Mouse (Mus musculus) 3T3-L1 (cell line): ENCODE results near the gene Srcin1.
A peak's percentile ranks its signal among the peaks of the same experiment; 100 is the strongest.

Experiments used
- DNase-seq: peaks from one replicate; pipeline ENCODE4 v3.0.0-alpha.2; 2015; ENCODE audit warnings: low read depth, low spot score

The Srcin1 gene

DNA sequence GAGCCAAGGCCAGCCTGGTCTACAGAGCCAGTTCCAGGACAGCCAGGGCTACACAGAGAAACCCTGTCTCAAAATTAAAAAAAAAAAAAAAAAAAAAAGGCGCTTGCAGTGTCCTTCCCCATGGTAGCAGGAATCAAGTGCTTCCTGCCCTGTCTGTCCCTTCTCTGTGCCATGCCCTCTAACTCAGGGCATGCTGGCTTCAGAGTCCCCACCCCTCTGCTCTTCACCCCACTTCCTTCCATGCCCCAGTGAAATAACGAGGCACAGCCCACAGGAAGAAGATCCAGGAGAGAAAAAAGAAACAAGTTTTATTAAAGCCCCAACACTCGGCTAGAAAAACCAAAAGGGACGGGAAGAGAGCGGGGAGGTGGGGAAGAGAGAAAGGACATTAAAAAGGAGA, 66.9 kb downstream of the Srcin1 start:
- no peak for DNase-seq

DNA sequence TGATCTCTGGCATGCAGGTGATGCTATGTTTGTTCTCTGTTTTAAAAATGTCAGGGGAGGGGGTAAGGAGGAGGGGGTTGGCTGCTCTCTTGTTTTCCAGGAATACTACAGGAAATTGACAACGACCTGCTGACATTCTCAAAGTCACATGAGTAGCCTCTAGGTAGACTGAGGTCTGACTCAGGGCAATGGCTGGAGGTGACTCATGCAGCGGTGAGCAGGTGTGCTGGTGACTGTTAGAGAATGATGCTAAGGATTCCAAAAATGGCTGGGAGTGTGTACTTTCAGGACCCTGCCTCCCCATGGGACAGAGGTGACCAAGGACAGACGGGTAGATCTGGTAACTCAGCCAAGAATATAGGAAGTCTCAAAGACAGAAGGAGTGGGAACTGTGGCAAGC, 67.8 kb downstream of the Srcin1 start:
- DNase-seq, result no peak

DNA sequence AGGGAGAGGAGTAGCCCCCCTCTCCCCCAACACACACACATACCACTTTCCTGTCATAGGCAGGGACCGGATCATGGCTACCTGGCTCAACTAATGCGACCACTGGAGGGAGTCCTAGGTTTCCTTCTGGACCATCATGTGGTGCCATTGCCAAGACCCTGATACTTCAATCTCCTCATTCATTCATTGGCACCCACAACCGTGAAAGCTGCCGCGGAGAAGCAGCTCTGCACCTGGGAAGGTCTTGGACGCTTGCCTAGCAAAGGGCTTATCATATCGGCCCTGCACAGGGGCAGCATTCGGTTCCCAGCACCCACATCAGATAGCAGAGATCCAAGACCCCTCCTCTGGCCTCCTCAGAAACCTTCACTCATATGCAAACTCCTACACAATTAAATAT, 69.7 kb downstream of the Srcin1 start:
- DNase-seq, result no peak

DNA sequence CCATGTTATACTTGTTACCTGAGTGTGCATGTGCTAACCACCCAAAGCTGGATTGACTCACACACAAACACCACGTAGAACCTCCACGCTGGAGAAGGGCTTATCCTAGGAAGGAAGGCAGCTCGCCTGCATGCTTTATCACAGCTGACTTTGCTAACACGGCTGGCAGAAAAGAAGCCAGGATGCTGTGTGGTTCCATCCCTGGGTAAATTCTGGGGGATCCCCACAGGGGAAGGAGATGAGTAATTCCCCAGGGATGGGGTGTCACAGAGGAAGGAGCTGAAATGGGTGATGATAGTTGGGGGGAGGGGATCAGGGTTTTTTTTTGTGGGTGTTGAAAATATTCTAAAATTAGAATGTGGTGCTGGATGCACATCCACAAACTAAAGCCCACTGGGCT, 70.2 kb downstream of the Srcin1 start:
- no peak for DNase-seq

DNA sequence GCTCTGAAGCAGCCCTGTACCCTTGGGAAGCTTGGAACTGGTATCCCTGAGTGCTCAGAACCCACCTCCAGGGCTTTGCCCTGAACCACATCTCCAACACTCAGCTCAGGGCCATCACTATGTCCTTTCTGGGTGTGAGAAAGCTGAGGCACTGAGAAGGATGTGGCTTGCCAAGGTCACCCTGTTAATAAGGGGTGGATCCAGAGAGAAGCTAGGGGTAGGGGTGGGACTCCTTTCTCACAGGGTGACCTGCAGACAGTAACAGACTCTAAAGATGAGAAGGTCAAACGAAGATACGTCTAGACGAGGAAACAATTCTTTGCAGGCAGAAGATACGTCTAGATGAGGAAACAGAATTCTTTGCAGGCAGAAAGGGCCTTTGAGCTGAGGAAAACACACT, 73.1 kb downstream of the Srcin1 start:
- no peak for DNase-seq

DNA sequence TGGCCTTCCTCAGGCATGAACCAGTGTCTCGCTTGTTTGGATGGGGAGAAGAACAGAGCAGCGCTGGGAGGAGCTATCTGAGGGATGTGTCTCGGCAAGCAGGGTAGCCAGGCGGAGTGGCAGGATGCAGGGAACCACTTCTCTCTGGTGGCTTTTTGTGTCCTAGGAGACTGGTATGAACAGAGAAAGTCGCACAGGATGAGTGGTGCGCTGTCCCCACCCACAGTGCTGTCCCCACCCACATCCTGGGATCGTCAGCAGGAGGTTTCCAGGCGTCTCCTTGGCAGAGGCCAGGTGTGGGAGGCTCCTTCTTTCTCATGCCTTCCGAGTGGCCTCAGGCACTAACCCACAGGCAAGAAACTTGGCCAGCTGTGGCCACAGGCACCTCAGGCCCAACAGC, 73.6 kb downstream of the Srcin1 start:
- DNase-seq, result peak; percentile 43

DNA sequence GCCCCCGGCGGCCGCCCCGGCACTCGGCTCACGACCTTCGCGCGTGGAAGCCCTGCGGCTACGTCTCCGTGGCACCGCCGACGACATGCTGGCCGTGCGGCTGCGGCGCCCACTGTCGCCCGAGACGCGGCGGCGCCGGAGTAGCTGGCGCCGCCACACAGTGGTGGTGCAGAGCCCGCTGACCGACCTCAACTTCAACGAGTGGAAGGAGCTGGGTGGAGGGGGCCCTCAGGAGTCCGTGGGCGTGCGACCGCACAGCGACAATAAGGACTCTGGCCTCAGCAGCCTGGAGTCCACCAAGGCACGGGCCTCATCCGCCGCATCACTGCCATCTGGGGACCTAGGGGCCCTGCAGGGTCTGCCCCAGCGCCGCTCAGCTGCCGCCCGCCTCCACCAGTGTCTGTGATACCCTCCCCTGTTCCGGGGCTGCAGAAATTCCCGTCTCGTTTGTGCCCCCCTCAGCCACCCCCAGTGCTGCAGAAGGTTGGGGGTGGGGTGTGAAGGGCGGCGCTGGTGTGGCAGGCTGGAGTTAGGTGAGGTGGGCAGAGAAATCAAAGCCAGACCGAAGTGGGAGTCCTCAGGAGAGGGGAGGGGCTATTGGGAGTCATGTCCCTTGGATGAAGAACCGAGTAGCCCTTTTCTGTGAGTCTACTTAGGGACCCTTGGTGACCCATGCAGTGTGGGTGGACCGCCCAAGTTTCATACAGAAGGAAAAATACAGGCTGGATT, 75.1 kb downstream of the Srcin1 start:
- DNase-seq, result no peak

DNA sequence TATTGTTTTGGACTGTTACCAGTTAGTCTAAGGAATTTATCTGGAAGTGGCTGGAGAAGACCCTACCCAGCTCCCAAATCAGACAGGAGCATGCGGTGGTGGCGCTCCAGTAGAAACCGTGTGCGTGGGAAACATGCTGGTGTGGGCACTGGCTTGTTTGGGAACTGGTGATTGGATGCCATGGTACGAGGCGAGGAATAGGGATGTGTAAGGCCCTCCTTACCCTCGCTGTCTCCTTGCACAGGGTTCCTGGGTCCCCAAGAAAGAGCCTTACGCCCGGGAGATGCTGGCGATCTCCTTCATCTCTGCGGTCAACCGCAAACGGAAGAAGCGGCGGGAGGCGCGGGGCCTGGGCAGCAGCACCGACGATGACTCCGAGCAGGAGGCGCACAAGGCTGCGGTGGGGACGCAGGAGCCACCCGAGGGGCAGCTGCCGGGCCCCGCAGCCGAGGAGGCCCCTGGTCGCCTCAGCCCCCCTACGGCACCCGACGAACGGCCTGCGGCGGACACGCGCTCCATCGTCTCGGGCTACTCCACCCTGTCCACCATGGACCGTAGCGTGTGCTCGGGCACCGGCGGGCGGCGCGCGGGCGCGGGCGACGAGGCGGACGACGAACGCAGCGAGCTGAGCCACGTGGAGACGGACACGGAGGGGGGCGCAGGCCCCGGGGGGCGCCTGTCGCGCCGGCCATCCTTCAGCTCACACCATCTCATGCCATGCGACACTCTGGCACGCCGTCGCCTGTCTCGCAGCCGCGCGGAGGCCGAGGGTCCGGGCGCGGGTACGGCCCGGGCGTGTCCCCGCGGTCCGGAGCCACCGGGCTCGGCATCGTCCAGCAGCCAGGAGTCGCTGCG, 75.9 kb downstream of the Srcin1 start, which contains the start of gene 4933428G20Rik:
4933428G20Rik (minus strand) TSS at position 476 of the 855 bp plus-strand sequence.
- no peak for DNase-seq

DNA sequence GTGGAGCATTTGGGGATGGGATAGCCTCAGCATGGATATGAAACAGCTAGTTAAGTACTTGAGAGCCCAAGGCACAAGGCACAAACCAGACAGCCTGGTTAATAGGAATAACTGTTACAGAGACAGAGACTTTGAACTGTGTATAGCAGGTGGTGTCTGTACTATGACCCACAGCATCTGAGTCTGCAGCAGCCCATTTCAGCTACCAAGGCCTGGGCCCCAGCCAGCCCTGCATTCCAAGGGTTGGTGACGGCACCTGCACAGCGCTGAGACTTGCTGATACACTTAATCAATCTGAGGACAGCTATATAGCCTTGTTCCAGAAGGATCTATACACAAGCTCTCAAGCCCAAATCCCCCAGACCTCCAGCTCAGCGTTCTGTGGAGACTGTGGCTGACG, 78.4 kb downstream of the Srcin1 start:
- no peak for DNase-seq

DNA sequence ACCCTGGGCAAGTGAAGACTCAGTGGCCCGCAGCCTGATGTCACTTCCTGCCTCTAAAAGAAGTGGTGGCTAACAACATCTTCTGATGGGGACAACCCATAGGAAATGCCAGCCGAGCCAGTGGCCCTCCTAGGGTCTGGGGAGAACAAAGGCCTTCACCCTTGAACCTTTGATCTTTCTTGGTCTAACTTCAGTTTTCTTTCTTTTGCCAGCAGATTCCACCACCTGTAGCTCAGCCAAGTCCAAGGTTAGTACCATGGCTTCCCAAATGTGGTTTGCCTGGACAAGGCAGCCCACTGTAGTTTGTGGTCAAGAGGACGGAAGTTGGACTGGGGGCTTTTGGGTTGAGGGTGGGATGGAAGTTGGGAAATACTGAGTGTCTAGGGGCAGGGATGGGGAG, 83.2 kb downstream of the Srcin1 start:
- DNase-seq, result no peak

DNA sequence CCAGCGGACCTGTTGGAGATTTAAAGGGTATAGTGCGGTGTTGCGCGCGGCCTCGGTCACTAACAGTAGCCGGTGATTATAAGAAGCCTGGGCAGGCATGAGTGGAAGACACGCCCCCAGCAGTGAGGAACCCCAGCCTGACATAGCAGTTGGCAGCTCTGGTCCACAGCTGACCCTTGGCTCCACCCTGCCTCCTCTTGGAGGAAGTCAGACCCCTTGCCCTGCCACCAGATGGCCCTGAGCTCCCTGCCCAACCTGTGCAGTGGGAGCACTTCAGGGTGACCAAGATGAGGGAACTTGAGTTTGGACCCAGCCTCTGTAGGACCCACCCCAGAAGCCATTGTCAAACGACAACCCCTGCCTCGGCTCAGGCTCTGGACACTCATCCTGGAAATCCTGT, 84.3 kb downstream of the Srcin1 start:
- DNase-seq, result no peak

DNA sequence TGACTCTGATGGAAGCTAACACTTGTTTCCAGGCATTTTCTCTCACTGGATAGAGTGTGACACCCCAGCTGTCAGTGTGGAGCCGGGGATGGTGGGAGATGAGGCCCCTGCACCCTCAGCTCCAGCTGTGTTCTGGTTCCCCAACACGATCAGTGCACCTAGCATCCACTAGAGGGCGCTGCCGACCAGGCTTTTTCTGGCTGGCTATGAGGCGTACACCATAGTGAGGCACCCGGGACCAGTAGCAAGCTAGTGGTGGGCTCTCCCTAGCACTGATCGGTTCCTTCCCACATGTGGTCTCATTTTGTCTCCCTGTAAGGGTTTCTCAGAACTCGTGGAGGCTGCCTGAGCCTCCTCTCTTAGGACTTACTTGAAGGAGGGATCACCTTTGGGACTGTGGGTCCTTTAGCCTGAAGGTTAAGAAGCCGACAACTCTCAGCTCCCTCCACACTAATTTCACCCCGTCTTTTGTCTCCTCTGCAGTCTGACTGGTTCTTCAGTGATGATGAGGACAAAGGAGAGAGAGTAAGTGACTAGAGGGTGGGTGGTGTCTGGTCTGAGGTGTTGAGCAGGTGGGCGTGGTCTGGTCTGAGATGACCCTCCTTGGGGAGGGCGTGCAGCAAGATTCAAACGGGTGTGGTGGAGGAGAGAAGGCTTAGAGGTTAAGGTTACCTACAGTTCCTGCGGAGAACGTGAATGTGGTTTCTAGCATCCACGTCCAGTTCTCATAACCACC, 86.2 kb downstream of the Srcin1 start:
- peak; percentile 71 for DNase-seq

DNA sequence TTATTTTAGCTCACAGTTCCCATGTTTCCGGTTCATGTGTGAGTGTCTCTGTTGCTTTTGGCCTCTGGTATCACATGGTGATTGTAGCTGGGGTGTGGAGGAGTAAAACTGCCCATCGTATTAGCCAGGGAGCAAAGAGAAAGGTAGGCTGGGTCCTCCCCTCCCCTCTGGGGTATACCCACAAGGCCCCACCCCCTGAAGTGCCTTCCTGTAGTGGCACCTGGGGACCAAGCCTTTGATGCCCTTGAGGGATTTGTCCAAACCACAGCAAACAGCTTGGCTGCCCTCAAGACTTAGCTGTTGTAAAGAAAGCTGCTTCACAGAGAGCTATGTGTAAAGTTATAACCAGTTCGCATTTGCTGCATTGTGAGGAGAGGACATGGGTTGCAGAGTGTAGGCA, 88.3 kb downstream of the Srcin1 start:
- no peak for DNase-seq

DNA sequence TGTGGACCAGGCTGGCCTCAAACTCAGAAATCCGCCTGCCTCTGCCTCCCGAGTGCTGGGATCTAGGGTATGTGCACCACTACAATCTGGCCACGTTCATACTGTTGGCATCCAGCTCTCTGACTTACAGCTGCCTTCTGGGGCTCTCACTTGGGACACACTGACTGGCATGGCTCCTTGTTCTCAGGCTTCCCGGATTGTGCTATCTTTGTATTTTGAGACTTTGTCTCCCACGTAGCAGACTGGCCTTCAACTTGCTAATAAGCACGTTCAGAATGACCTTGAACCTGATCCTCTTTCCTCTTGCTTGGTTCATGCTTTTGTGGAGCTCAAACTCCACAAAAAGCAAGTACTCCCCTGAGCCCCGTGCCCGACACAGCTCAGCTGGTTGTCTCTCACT, 90.3 kb downstream of the Srcin1 start:
- DNase-seq, result no peak

DNA sequence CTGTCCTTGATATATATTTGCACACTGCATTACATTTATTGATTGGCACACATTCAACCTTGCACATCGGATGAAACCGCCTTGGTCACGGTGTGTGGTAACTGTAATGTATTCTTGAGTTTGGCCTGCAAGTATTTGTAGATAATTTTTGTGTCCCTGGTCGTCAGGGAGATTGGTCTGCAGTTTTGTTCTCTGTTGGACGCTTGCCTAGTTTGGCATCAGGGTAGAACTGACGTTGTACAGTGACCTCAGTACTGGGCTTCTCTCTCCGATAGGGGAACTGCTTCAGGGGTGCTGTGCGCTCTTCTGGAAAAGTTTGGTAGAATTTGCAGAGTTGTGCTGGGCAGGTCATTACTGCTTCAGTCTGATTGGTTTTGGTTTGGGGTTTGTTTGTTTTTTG, 96.2 kb downstream of the Srcin1 start:
- DNase-seq, result no peak

DNA sequence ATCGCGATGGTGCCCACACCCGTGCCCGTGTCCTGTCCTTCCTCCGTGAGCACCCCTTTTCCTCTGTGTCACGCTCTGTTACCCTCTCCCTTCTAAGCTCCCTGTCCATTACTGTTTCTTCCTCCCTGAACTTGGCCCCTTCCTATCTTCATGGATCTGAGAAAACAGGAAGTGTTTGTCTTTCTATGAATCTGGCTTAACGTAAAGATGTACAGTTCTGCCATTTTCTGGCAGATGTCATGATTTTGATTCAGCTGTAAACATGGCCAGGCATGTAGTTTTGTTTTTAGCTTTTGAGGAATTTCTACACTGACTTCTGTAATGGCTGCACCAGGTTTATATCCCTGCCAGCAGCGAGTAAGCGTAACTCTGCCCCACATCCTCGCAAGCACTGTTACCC, 96.9 kb downstream of the Srcin1 start:
- DNase-seq, result no peak

DNA sequence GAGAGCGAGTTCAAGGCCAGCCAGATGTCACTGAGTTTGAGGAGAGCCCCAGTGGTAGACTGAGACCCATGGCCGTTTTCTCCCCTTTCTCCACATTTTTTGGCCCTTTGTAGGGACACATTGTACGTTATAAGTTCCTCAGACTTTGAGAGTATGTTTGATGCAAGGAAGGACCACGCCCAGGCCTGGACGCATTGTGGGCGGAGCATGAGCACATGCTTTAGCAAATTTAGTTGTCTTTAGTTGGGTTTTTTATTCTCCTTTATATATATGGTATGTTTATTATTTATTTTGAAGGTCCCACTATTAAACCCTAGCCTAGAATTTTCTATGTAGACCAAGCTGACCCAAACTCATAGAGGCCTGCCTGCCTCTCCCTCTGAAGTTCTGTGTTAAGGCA, 97.6 kb downstream of the Srcin1 start:
- DNase-seq, result no peak

DNA sequence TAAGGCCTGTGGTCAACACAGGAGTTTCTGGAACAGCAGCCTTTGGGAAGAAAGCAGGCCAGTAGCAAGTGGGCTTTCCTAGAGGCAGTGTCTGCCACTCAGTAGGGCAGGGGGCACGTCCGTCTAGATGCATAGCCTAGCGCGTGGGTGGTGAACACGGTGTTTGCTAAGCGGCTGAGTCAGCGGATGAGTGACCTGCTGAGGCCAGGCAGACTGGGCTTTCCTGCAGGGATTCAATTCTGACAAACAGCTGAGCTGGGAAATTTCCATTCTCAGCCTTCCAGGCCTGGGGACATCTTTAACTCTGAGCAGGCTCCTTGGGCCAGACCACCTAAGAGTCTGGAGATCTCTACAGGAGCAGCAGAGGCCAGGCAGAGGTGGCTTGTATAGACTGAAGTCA, 98.6 kb downstream of the Srcin1 start:
- peak; percentile 88 for DNase-seq

DNA sequence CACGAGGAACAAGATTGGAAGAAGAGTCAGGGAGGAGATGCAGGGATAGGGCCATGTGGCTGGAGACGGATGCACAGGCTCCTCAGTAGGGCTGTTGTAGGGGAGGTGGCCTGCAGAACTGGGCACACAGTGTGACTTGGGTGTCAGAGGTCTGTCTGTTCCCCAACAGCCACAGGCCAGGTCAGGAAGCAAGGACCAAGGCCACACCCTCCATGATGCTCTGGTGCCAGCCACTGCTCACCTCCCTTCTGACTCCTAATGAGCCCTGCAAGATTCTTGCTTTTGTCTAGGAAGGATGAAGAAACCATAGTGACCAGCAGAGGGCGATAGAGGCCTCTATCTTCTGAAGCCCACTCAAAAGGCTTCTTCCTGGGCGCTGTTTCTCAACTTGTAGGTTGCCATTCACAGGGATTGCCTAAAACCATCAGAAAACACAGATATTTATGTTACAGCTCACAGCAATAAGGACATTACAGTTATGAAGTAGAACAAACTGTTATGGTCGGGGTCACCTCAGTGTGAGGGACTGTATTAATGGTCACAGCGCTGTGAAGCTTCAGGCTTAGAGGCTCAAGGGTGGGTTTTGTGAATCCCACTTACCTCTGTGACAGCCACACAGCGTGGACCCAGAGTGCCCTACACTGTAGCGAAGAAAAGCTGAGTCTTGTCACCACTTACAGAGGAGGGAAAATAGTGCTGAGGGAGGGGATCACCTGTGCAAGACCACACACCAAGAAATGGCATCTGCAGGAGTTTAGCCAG, 99.5 kb downstream of the Srcin1 start:
- DNase-seq, result peak; percentile 94

DNA sequence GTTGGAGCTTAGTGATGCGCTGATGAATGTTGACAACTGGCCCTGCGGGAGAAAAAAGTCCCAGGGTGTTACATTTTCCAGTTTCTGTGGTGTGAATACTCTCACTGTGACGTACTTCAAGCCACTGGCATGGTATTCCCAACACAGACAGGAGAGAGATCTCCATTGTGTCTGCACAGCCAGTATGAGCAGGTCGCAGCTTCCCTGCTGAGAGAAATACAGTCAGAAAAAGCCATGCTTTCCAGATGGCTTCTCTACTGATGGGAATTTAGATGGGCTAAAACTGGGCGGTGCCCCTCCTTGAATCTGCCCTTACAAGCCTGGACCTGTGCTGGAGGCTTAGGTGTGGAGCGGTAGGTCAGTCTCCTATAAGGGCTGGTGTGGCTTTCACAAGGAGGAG, 104.7 kb downstream of the Srcin1 start:
- no peak for DNase-seq

DNA sequence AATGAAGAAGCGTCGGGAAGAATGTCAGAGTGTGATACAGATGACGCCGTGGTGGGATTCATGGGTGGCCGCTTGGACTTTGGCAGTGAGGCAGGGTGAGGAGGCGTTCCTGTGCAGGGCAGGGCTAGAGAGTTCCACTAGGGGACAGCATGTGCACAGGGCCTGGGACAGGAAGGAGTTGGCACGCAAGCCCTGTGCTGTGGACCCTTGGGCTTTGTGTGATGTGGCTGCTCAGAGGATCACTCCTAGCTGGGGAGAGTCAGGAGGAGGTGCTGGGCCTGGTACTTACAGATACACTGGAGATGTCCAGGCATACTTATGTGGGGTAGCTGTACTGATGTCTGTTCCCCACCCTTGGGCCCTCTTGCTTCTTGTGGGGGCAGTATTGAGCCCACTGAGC, 106.2 kb downstream of the Srcin1 start:
- no peak for DNase-seq
